Mouse (Mus musculus): Measurements from ENCODE around the gene Acot13.

GRCm38 (mm10) chr13:24798686-24799085, 32.7 kb downstream of the Acot13 start:
- TF ChIP-seq CTCF (IDR thresholded peaks at IDR 0.05; ENCODE audit: borderline replicate concordance, control insufficient read depth, extremely low read depth, insufficient read depth, low read length, poor library complexity), result no peak
- TF ChIP-seq POLR2A (IDR thresholded peaks at IDR 0.05; ENCODE audit: control insufficient read depth, extremely low read depth, insufficient read depth, low read length, poor library complexity), result no peak
